Mouse (Mus musculus) spleen, adult 2 months (tissue): ENCODE measurements around the gene Nfat5. TPM values are rescaled to one million over a fixed set of nuclear protein-coding genes. Genes with fewer than 3 reads are reported as not detected.

Experiments
- DNase-seq, 2 experiments: peaks; one replicate each; pipeline versions ENCODE4 v3.0.0 to v3.0.0-alpha.2; 2012 to 2021; ENCODE audit warnings: low spot score in 2 of 2, low read depth in 1 of 2
- H3K27ac ChIP-seq: fragments of 200-500 bp; 2 replicates; pipeline ENCODE4 v1.5.1; 2012; ENCODE audit warnings: low read length, inconsistent platforms; ENCODE audit not compliant: insufficient read depth
- H3K27me3 ChIP-seq: fragments of 200-500 bp; 2 replicates; pipeline ENCODE4 v1.6.1; 2012; ENCODE audit warnings: mild to moderate bottlenecking, moderate library complexity, low read length, inconsistent platforms; ENCODE audit not compliant: control insufficient read depth, insufficient read depth
- H3K36me3 ChIP-seq: fragments of 200-500 bp; 2 replicates; pipeline ENCODE4 v1.6.1; 2012; ENCODE audit warnings: mild to moderate bottlenecking, low read length, inconsistent platforms; ENCODE audit not compliant: control insufficient read depth, insufficient read depth
- H3K4me1 ChIP-seq: fragments of 200-500 bp; 2 replicates; pipeline ENCODE4 v1.6.1; 2011; ENCODE audit warnings: inconsistent platforms; ENCODE audit not compliant: control insufficient read depth, insufficient read depth, insufficient read length
- H3K4me3 ChIP-seq: fragments of 200-500 bp; 2 replicates; pipeline ENCODE4 v1.5.1; 2011; ENCODE audit warnings: mild to moderate bottlenecking, inconsistent platforms; ENCODE audit not compliant: insufficient read depth, insufficient read length; ENCODE audit errors: extremely low read depth
- CTCF ChIP-seq: fragments of 200-500 bp; IDR thresholded peaks from 2 replicates; pipeline ENCODE4 v1.5.1; 2011; ENCODE audit warnings: mild to moderate bottlenecking, inconsistent platforms; ENCODE audit not compliant: insufficient read depth, insufficient read length, insufficient replicate concordance; ENCODE audit errors: extremely low read depth
- POLR2A ChIP-seq: fragments of 200-500 bp; IDR thresholded peaks from 2 replicates; pipeline ENCODE4 v1.6.1; 2011; ENCODE audit warnings: low read depth, low read length, inconsistent platforms
- WGBS: fragments of 180-500 bp; shearing (Covaris S2); methylation state at CpG from one replicate; pipeline ENCODE4 v1.1.7; 2018; 5-methylcytosine and 5-hydroxymethylcytosine counted together
- polyA plus RNA-seq: library from polyadenylated mRNA; depleted of rRNA; stranded (reverse); fragments of >200 nt; gene quantifications from 2 replicates; pipeline ENCODE4 v1.2.3, GENCODE M21; 2012; rRNA removed

The Nfat5 gene
- 13.1 and 14.4 TPM in 2 replicates for polyA plus RNA-seq

- TF ChIP-seq POLR2A (peak; percentile 64), CTCF (no peak; the same call in 1 of the 2 replicates)
- no peaks in the 10 kb centered on the region for H3K36me3 ChIP-seq
- H3K27me3 ChIP-seq, result no peaks in the 10 kb centered on the region
- peak within 1 kb of the TSS; percentile 93 for H3K27ac ChIP-seq
- DNase-seq, result peak; percentile 82 to 86
- peak within 1 kb of the TSS; percentile 78 for H3K4me3 ChIP-seq
- WGBS, result under 1% methylated on average over 49 of the region's 49 CpGs
- peaks cover 17% of the 10 kb centered on the region for H3K4me1 ChIP-seq
Observed at GRCm38 (mm10) chr8:107292928-107293601, at the start of gene Nfat5. Gene Nfat5, plus strand, starts transcription at chr8:107293470.

DNA sequence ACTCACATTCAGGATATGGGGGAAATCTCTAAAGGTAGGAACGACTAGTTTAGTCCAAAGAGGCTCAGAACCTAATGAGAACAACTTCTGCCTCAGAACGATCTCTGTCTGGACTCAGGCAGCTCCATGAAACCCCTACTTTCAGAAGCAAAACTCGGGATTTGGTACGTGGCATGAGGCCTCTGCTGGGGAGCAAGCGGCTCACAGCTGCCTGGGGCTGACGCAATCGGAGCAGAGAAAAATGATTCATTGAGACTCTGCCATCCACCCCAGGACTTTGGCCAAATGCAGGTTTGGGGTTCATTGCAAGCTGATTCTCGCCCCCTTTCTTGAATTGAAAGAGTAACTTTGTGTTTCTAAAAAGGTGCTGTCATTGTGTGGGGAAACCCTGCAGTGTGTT is 49.1 kb upstream of the Nfat5 start:
- no peak for TF ChIP-seq POLR2A
- TF ChIP-seq CTCF, result no peak

GRCm38 (mm10) chr8:107248456-107248855 is 44.8 kb upstream of the Nfat5 start:
- H3K4me1 ChIP-seq, result no peaks in the 10 kb centered on the region
- no peaks in the 10 kb centered on the region for H3K36me3 ChIP-seq
- H3K27ac ChIP-seq, result no peak overlapping the region
- no peaks in the 10 kb centered on the region for H3K27me3 ChIP-seq
- DNase-seq, result no peak
- H3K4me3 ChIP-seq, result no peak overlapping the region
- TF ChIP-seq CTCF, result no peak
- no peak for TF ChIP-seq POLR2A
- 94% methylated on average over 6 of the region's 6 CpGs for WGBS

More for the DNA sequence above, 49.1 kb upstream of the Nfat5 start:
- WGBS, result 94% methylated on average over 8 of the region's 8 CpGs
- Histone ChIP-seq H3K4me1 (no peaks in the 10 kb centered on the region), H3K4me3 (no peak overlapping the region), H3K27ac (no peak overlapping the region), H3K36me3 (no peaks in the 10 kb centered on the region), H3K27me3 (no peaks in the 10 kb centered on the region)
- no peak for DNase-seq

- no peak overlapping the region for H3K27ac ChIP-seq
- no peaks in the 10 kb centered on the region for H3K27me3 ChIP-seq
- TF ChIP-seq CTCF, result no peak
- TF ChIP-seq POLR2A, result no peak
- H3K4me3 ChIP-seq, result no peak overlapping the region
- no peak for DNase-seq
- WGBS, result 76% methylated on average over 5 of the region's 5 CpGs
- H3K36me3 ChIP-seq, result no peaks in the 10 kb centered on the region
- no peaks in the 10 kb centered on the region for H3K4me1 ChIP-seq
Observed at GRCm38 (mm10) chr8:107251481-107252104, 41.7 kb upstream of the Nfat5 start.

- Histone ChIP-seq H3K4me1 (no peaks in the 10 kb centered on the region), H3K27me3 (no peaks in the 10 kb centered on the region), H3K36me3 (no peaks in the 10 kb centered on the region), H3K27ac (no peak overlapping the region), H3K4me3 (no peak overlapping the region)
- 34% methylated on average over 6 of the region's 6 CpGs for WGBS
- no peak for TF ChIP-seq CTCF
- TF ChIP-seq POLR2A, result no peak
- no peak for DNase-seq
Observed at GRCm38 (mm10) chr8:107253121-107253520, 40.1 kb upstream of the Nfat5 start.

- H3K27ac ChIP-seq, result no peak overlapping the region
- DNase-seq, result no peak
Observed at GRCm38 (mm10) chr8:107254403-107254802, 38.9 kb upstream of the Nfat5 start.

GRCm38 (mm10) chr8:107254951-107255457 is 38.3 kb upstream of the Nfat5 start:
- no peak for TF ChIP-seq CTCF
- TF ChIP-seq POLR2A, result no peak
- Histone ChIP-seq H3K4me1 (no peaks in the 10 kb centered on the region), H3K36me3 (no peaks in the 10 kb centered on the region), H3K4me3 (no peak overlapping the region), H3K27me3 (no peaks in the 10 kb centered on the region), H3K27ac (no peak overlapping the region)
- 67% methylated on average over 11 of the region's 11 CpGs for WGBS
- DNase-seq, result no peak

More at GRCm38 (mm10) chr8:107254403-107254802, 38.9 kb upstream of the Nfat5 start:
- no peaks in the 10 kb centered on the region for H3K4me1 ChIP-seq
- no peaks in the 10 kb centered on the region for H3K36me3 ChIP-seq
- H3K4me3 ChIP-seq, result no peak overlapping the region
- 65% methylated on average over 3 of the region's 3 CpGs for WGBS
- no peak for TF ChIP-seq CTCF
- TF ChIP-seq POLR2A, result no peak
- H3K27me3 ChIP-seq, result no peaks in the 10 kb centered on the region
